Mouse (Mus musculus) embryonic facial prominence, embryonic 14.5 days (tissue): ENCODE results near the gene AC161166.1. TPM values are rescaled to one million over a fixed set of nuclear protein-coding genes. Genes with fewer than 3 reads are reported as not detected.

ENCODE experiments used
- ATAC-seq: fragments of 200-750 bp; cut with Nextera tagmentation; 2 replicates; pipeline ENCODE4 v1.8.0; 2017; ENCODE audit warnings: low read depth, moderate number of reproducible peaks, moderate TSS enrichment
- DNase-seq: peaks from one replicate; pipeline ENCODE4 v3.0.0-alpha.2; 2015; ENCODE audit warnings: low spot score
- H3K27ac ChIP-seq: fragments of 300-500 bp; sonication (generic); replicated peaks from 2 replicates; pipeline ENCODE4 v1.5.1; 2014; ENCODE audit warnings: low read depth, mild to moderate bottlenecking, low read length, moderate library complexity
- H3K27me3 ChIP-seq: fragments of 300-500 bp; sonication (generic); replicated peaks from 2 replicates; pipeline ENCODE4 v1.6.1; 2014; ENCODE audit warnings: low read length; ENCODE audit not compliant: control insufficient read depth, insufficient read depth
- H3K36me3 ChIP-seq: fragments of 300-500 bp; sonication (generic); 2 replicates; pipeline ENCODE4 v1.6.1; 2014; ENCODE audit warnings: low read length, mixed read lengths; ENCODE audit not compliant: control insufficient read depth, insufficient read depth
- H3K4me1 ChIP-seq: fragments of 300-500 bp; sonication (generic); 2 replicates; pipeline ENCODE4 v1.6.1; 2014; ENCODE audit warnings: antibody characterized with exemption, low read length; ENCODE audit not compliant: control insufficient read depth, insufficient read depth
- H3K4me2 ChIP-seq: fragments of 300-500 bp; sonication (generic); 2 replicates; pipeline ENCODE4 v1.6.1; 2014; ENCODE audit warnings: low read depth, mild to moderate bottlenecking, low read length, moderate library complexity, mixed read lengths
- H3K4me3 ChIP-seq: fragments of 300-500 bp; sonication (generic); 2 replicates; pipeline ENCODE4 v1.5.1; 2014; ENCODE audit warnings: low read depth, mild to moderate bottlenecking, low read length
- H3K9ac ChIP-seq: fragments of 300-500 bp; sonication (generic); 2 replicates; pipeline ENCODE4 v1.6.1; 2014; ENCODE audit warnings: low read depth, mild to moderate bottlenecking, low read length, moderate library complexity, mixed read lengths
- H3K9me3 ChIP-seq: fragments of 300-500 bp; sonication (generic); 2 replicates; pipeline ENCODE4 v1.6.1; 2016; ENCODE audit warnings: low read length; ENCODE audit not compliant: control insufficient read depth
- WGBS: fragments of 180-500 bp; shearing (Covaris S2); extraction: QIAGEN DNeasy Blood & Tissue Kit; methylation state at CpG from one replicate; pipeline ENCODE4 v1.1.7; 2014; 5-methylcytosine and 5-hydroxymethylcytosine counted together
- polyA plus RNA-seq: library from polyadenylated mRNA; unstranded; fragments of >200 nt; fragmentation: Nextera tagmentation; extraction: Ambion mirVana; gene quantifications from 2 replicates; pipeline ENCODE4 v1.2.1, GENCODE M21; 2014

AC161166.1 gene
- polyA plus RNA-seq, 1 experiment from 2014 or later, result 0.19 TPM

- ATAC-seq, result no peak
- DNase-seq, result no peak
- no peak overlapping the region for H3K4me2 ChIP-seq
- no peak overlapping the region for H3K4me3 ChIP-seq
- no peaks in the 10 kb centered on the region for H3K27me3 ChIP-seq
- no peaks in the 10 kb centered on the region for H3K36me3 ChIP-seq
- WGBS, result 75% methylated on average over 6 of the region's 6 CpGs
- 0 out of 2 replicates have a peak, but pooled peaks cover 2% of the 10 kb centered on the region for H3K4me1 ChIP-seq
- no peak overlapping the region for H3K9ac ChIP-seq
- H3K9me3 ChIP-seq, result peaks cover 4% of the 10 kb centered on the region; the same call in 1 of the 2 replicates
- H3K27ac ChIP-seq, result no peak overlapping the region
Measured at GRCm38 (mm10) chr7:24472442-24472841, 39.8 kb downstream of the AC161166.1 start.

- 97% methylated on average over 7 of the region's 7 CpGs for WGBS
- Histone ChIP-seq H3K27me3 (no peaks in the 10 kb centered on the region), H3K9ac (no peak overlapping the region), H3K27ac (no peak overlapping the region), H3K4me2 (no peak overlapping the region), H3K36me3 (no peaks in the 10 kb centered on the region), H3K4me1 (0 out of 2 replicates have a peak, but pooled peaks cover 2% of the 10 kb centered on the region), H3K9me3 (peaks cover 4% of the 10 kb centered on the region; the same call in 1 of the 2 replicates), H3K4me3 (no peak overlapping the region)
- DNase-seq, result no peak
- ATAC-seq, result no peak
Measured at GRCm38 (mm10) chr7:24470356-24470755, 41.9 kb downstream of the AC161166.1 start.

GRCm38 (mm10) chr7:24469126-24469525, 43.1 kb downstream of the AC161166.1 start:
- Histone ChIP-seq H3K9me3 (peaks cover 4% of the 10 kb centered on the region; the same call in 1 of the 2 replicates), H3K4me3 (no peak overlapping the region), H3K27ac (no peak overlapping the region), H3K36me3 (no peaks in the 10 kb centered on the region), H3K9ac (no peak overlapping the region), H3K4me2 (no peak overlapping the region), H3K27me3 (no peaks in the 10 kb centered on the region), H3K4me1 (no peaks in the 10 kb centered on the region)
- 81% methylated on average over 3 of the region's 3 CpGs for WGBS
- DNase-seq (no peak), ATAC-seq (no peak)

GRCm38 (mm10) chr7:24467886-24468285, 44.4 kb downstream of the AC161166.1 start:
- Histone ChIP-seq H3K9me3 (peaks cover 4% of the 10 kb centered on the region; the same call in 1 of the 2 replicates), H3K27ac (no peak overlapping the region), H3K4me2 (no peak overlapping the region), H3K4me1 (0 out of 2 replicates have a peak, but pooled peaks cover 3% of the 10 kb centered on the region), H3K9ac (no peak overlapping the region), H3K4me3 (no peak overlapping the region), H3K36me3 (no peaks in the 10 kb centered on the region), H3K27me3 (no peaks in the 10 kb centered on the region)
- DNase-seq, result no peak
- WGBS, result 85% methylated on average over 5 of the region's 5 CpGs
- no peak for ATAC-seq

- H3K4me2 ChIP-seq, result no peak overlapping the region
- H3K9me3 ChIP-seq, result peaks cover 4% of the 10 kb centered on the region; the same call in 1 of the 2 replicates
- WGBS, result 91% methylated on average over 6 of the region's 6 CpGs
- H3K4me3 ChIP-seq, result no peak overlapping the region
- ATAC-seq (no peak), DNase-seq (no peak)
- peaks cover 10% of the 10 kb centered on the region for H3K4me1 ChIP-seq
- H3K27ac ChIP-seq, result no peak overlapping the region
- H3K36me3 ChIP-seq, result no peaks in the 10 kb centered on the region
- no peaks in the 10 kb centered on the region for H3K27me3 ChIP-seq
- H3K9ac ChIP-seq, result no peak overlapping the region
Measured at GRCm38 (mm10) chr7:24466835-24467234, 45.4 kb downstream of the AC161166.1 start.

- ATAC-seq, result peak; percentile 64
- Histone ChIP-seq H3K9ac (peak within 1 kb of the TSS; percentile 49), H3K9me3 (no peaks in the 10 kb centered on the region), H3K27ac (no peak within 1 kb of the TSS; the same call in 1 of the 2 replicates), H3K4me3 (peak within 1 kb of the TSS; percentile 33), H3K4me2 (peak within 1 kb of the TSS; percentile 51), H3K4me1 (peaks cover 14% of the 10 kb centered on the region), H3K36me3 (no peaks in the 10 kb centered on the region), H3K27me3 (no peaks in the 10 kb centered on the region)
- DNase-seq, result no peak
- 5% methylated on average over 24 of the region's 27 CpGs for WGBS
Measured at GRCm38 (mm10) chr7:24462388-24463319, 49.6 kb downstream of the AC161166.1 start, which contains the start of gene Plaur. Gene Plaur (plus strand): TSS chr7:24462484.

GRCm38 (mm10) chr7:24461376-24462051, 50.7 kb downstream of the AC161166.1 start:
- H3K4me2 ChIP-seq, result no peak overlapping the region
- H3K27me3 ChIP-seq, result no peaks in the 10 kb centered on the region
- H3K9ac ChIP-seq, result no peak overlapping the region
- no peak for DNase-seq
- 50% methylated on average over 13 of the region's 14 CpGs for WGBS
- no peak overlapping the region for H3K4me3 ChIP-seq
- peaks cover 14% of the 10 kb centered on the region for H3K4me1 ChIP-seq
- no peaks in the 10 kb centered on the region for H3K36me3 ChIP-seq
- no peak for ATAC-seq
- no peak overlapping the region; the same call in 1 of the 2 replicates for H3K27ac ChIP-seq
- H3K9me3 ChIP-seq, result no peaks in the 10 kb centered on the region
